Mouse (Mus musculus) cerebellum, adult 2 months (tissue): ENCODE data around the gene Spsb1. TPM values are rescaled to one million over a fixed set of nuclear protein-coding genes. Genes with fewer than 3 reads are reported as not detected.
A peak's percentile ranks its signal among the peaks of the same experiment; 100 is the strongest.

Experiments used
- DNase-seq, 2 experiments: peaks; one replicate each; pipeline ENCODE4 v3.0.0; 2021
- H3K27ac ChIP-seq: fragments of 200-500 bp; 2 replicates; pipeline ENCODE4 v1.5.1; 2012; ENCODE audit warnings: low read length, control low read depth, inconsistent platforms; ENCODE audit not compliant: insufficient read depth
- H3K27me3 ChIP-seq: fragments of 200-500 bp; 2 replicates; pipeline ENCODE4 v1.6.1; 2012; ENCODE audit warnings: inconsistent platforms, mild to moderate bottlenecking, low read length, moderate library complexity; ENCODE audit not compliant: control insufficient read depth, insufficient read depth
- H3K4me1 ChIP-seq: fragments of 200-500 bp; 2 replicates; pipeline ENCODE4 v1.6.1; 2011; ENCODE audit warnings: low read length; ENCODE audit not compliant: control insufficient read depth, insufficient read depth
- H3K4me3 ChIP-seq: fragments of 200-500 bp; replicated peaks from 2 replicates; pipeline ENCODE3; 2011; ENCODE audit warnings: mild to moderate bottlenecking, low read depth, low read length, control low read depth; ENCODE audit not compliant: insufficient read depth
- CTCF ChIP-seq: fragments of 200-500 bp; IDR thresholded peaks from 2 replicates; pipeline ENCODE4 v1.5.1; 2011; ENCODE audit warnings: low read depth, mild to moderate bottlenecking, control low read depth, low read length, moderate library complexity, borderline replicate concordance; ENCODE audit not compliant: insufficient read depth
- POLR2A ChIP-seq: fragments of 200-500 bp; IDR thresholded peaks from 2 replicates; pipeline ENCODE4 v1.6.1; 2011; ENCODE audit warnings: low read length, control low read depth, borderline replicate concordance; ENCODE audit not compliant: insufficient read depth
- WGBS: fragments of 180-500 bp; shearing (Covaris S2); methylation state at CpG from one replicate; pipeline ENCODE4 v1.1.7; 2018; 5-methylcytosine and 5-hydroxymethylcytosine counted together
- polyA plus RNA-seq: library from polyadenylated mRNA; depleted of rRNA; stranded (reverse); fragments of >200 nt; gene quantifications from 2 replicates; pipeline ENCODE4 v1.2.3, GENCODE M21; 2012

The Spsb1 gene
- polyA plus RNA-seq, 1 experiment: 25.3 TPM

DNA sequence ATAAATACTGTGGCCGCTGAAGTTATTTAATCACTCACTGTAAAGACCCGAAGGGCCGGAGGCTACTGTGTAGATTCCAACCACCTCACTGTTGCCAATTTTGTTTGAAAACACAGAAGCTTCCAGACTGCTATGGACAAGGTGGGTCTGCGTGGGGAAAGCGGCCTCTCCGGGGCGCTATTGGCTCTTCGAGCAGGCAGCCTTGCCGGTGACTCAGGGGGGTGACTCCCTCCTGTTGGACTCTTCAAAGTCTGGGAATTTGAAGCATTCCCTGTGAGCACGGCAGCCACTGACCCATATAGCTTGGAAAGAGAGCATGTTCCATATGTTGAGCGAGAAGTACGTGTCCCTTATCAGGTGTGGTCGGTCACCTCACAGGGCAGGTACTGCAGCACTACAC is 1.2 kb upstream of the Spsb1 start:
- TF ChIP-seq POLR2A: no peak
- TF ChIP-seq CTCF: no peak
- Histone ChIP-seq H3K27me3 (no peaks in the 10 kb centered on the region), H3K4me3 (no peak overlapping the region), H3K4me1 (peaks cover 5% of the 10 kb centered on the region), H3K27ac (no peak overlapping the region)
- DNase-seq: no peak
- WGBS: 55% methylated on average over 13 of the region's 13 CpGs

DNA sequence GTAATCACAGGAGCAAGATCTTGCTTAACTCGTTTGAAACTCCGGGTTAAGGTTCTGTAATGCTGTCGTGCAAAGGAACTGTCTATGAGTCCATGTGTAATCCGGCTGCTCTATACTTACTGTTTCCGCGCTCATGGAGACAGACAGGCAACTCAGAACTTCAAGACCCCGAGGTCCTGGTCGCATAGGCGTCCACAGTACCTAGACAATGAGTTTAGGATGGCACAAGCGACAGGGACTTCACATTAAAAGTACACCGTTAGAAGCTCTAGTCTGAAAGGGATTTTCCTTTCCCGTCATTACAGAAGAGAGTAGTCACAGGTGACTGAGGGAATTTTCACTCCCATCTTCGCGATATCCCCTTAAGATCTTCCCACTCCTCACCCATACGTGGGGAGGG is 788 bp upstream of the Spsb1 start:
- DNase-seq: no peak
- WGBS: 28% methylated on average over 15 of the region's 15 CpGs
- no peak overlapping the region for H3K4me3 ChIP-seq
- no peak overlapping the region for H3K27ac ChIP-seq
- peaks cover 5% of the 10 kb centered on the region for H3K4me1 ChIP-seq
- TF ChIP-seq CTCF (no peak), POLR2A (no peak)
- no peaks in the 10 kb centered on the region for H3K27me3 ChIP-seq

DNA sequence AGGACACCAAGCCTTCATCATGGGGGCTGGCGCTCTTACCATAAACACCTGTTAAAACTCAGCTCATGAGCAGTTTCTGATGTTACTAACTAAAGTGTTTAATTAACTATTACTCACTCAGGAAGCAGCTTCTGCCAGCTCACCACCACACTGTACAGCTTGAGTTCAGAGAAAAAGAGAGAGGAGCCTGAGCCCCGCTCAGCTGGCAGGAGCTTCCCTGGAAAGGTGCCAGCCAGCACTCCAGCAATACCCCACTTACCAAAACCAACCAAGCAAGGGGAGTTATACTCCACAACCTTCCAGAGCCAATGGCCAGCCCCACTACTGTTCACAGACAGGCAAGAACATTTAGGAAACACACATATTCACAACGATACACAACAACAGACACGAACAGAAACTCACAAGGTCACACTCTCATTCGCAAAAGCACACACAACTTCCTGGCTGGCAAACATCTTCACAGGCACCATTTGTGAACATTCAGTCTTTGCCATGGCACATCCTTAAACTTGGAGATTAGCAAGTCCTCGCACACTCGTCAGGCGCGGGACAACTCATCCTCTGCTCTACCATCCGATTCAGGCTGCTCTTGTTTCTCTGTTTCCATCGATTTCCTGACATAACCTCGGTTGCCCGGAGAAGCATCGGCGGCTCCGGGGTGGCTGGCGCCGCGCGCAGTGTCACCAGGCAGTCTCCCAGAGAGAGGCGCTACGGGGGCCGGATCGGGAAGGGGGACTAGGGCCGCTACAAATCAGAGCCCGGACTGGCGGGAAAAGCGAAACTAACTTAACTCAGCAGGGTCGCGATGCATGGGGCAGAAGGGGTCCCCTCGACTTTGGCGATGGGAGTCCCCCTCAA is 992 bp downstream of the Spsb1 start:
- TF ChIP-seq CTCF (no peak), POLR2A (no peak)
- peaks cover 5% of the 10 kb centered on the region for H3K4me1 ChIP-seq
- H3K27me3 ChIP-seq: no peaks in the 10 kb centered on the region
- H3K4me3 ChIP-seq: peak overlapping the region; percentile 64
- H3K27ac ChIP-seq: peak overlapping the region; percentile 8; the same call in 1 of the 2 replicates
- peak; percentile 32 to 53 for DNase-seq
- 4% methylated on average over 32 of the region's 32 CpGs for WGBS

GRCm38 (mm10) chr4:149952201-149952600 is 2.6 kb downstream of the Spsb1 start:
- no peak for TF ChIP-seq POLR2A
- TF ChIP-seq CTCF: no peak
- Histone ChIP-seq H3K27me3 (no peaks in the 10 kb centered on the region), H3K4me3 (no peak overlapping the region), H3K4me1 (peaks cover 5% of the 10 kb centered on the region), H3K27ac (no peak overlapping the region)
- peak; percentile 32 to 36 for DNase-seq
- WGBS: 14% methylated on average over 9 of the region's 9 CpGs

DNA sequence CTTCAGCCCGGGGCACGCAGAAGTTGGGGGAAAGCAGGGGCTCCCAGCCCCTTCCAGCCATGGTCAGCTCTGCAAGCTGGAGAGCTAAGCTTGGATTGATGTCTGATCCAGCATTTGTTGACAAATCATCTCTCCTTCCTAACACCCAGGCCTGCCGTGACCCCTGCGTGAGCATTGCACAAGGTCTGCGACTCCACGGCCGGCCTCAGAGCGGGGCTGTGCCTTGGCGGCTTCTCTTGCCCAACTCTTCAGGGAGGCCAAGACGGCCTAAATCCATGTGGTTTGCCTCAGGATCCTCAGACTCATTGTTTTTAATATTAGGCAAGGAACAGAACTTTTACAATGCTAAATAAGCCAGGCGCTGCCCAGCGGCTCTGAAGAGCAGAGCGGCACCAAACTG is 3.6 kb downstream of the Spsb1 start:
- 95% methylated on average over 13 of the region's 13 CpGs for WGBS
- TF ChIP-seq CTCF (no peak), POLR2A (no peak)
- no peak overlapping the region for H3K27ac ChIP-seq
- DNase-seq: no peak
- H3K4me1 ChIP-seq: peaks cover 5% of the 10 kb centered on the region
- no peaks in the 10 kb centered on the region for H3K27me3 ChIP-seq
- H3K4me3 ChIP-seq: no peak overlapping the region

- DNase-seq: no peak
- 75% methylated on average over 13 of the region's 13 CpGs for WGBS
- Histone ChIP-seq H3K27me3 (no peaks in the 10 kb centered on the region), H3K4me1 (peaks cover 5% of the 10 kb centered on the region), H3K4me3 (no peak overlapping the region), H3K27ac (no peak overlapping the region)
- no peak for TF ChIP-seq CTCF
- no peak for TF ChIP-seq POLR2A
These were observed 5.2 kb downstream of the Spsb1 start for GRCm38 (mm10) chr4:149949691-149950090.

DNA sequence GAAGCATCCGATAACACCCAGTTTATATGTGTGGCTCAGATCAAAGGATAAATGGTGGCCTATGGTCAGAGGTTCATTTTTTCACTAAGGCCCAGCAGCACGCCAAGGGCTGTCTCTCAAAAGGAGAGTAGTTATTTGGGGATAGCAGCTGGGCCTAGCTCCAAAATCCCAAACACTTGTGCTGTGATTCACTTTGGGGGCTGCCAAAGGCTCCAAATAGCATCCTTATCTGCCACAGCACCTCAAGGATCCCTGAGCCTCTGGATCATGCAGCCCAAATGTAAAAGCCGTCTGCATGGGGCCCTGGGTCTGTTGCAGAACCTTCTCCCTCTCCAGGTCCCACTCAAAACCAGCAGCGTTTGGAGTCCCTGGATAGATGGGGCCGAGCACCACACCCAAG is 6.7 kb downstream of the Spsb1 start:
- no peaks in the 10 kb centered on the region for H3K27me3 ChIP-seq
- H3K4me1 ChIP-seq: peaks cover 8% of the 10 kb centered on the region
- 92% methylated on average over 5 of the region's 5 CpGs for WGBS
- DNase-seq: no peak
- H3K4me3 ChIP-seq: no peak overlapping the region
- TF ChIP-seq POLR2A (no peak), CTCF (no peak)
- H3K27ac ChIP-seq: no peak overlapping the region

- H3K27ac ChIP-seq: no peak overlapping the region
- H3K4me1 ChIP-seq: peaks cover 15% of the 10 kb centered on the region
- H3K27me3 ChIP-seq: no peaks in the 10 kb centered on the region
- DNase-seq: no peak
- 84% methylated on average over 5 of the region's 5 CpGs for WGBS
- TF ChIP-seq POLR2A (no peak), CTCF (no peak)
- H3K4me3 ChIP-seq: no peak overlapping the region
These were observed 7.4 kb downstream of the Spsb1 start for GRCm38 (mm10) chr4:149947396-149947795.
